Mouse (Mus musculus): Measurements from ENCODE around the gene Negr1.

GRCm38 (mm10) chr3:156816938-156817337 is 255.3 kb downstream of the Negr1 start:
- TF ChIP-seq CTCF (IDR thresholded peaks at IDR 0.05; ENCODE audit: extremely low read depth, insufficient read depth, low read length) (no peak), POLR2A (IDR thresholded peaks at IDR 0.05; ENCODE audit: extremely low read depth, insufficient read depth, low read length) (no peak)
